Mouse (Mus musculus): ENCODE data around the gene Dhcr24. TPM values are rescaled to one million over a fixed set of nuclear protein-coding genes. Genes with fewer than 3 reads are reported as not detected.

Dhcr24 gene
- total RNA-seq, 1 experiment from 2014 or later: 110 TPM

DNA sequence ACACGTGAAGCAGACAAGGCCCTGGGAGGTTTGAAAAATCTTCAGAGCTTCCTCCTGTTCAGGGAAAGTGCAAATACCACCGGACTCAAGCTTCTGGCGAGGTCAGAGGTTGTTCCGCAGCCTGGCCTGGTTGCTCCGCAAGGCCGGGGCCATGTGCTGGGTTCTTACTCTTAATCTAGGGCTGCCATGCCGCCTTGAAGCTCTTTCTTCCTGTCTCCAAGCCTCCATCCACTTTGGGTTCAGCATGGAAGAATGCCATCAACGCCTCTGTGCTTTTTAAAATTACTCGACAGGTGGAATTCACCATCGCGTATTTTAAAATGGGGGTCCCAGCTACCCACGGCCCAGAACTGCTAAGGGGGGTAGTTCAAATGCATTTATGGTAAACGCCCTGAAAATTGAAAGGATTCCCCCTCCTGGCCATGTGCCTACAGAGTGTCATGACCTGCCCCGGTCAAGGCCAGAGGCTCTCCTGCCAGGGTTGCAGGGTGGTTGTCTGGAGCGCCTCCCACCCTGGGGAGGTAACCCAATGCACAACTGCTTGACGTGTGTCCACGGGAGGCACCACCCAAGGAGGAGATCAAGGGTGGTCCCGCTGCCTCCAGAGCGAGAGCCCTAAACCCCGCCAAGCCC, 509 bp upstream of the Dhcr24 start:
- DNase-seq: no peak

GRCm38 (mm10) chr4:106562006-106562405, 1.2 kb downstream of the Dhcr24 start:
- no peak for DNase-seq

DNA sequence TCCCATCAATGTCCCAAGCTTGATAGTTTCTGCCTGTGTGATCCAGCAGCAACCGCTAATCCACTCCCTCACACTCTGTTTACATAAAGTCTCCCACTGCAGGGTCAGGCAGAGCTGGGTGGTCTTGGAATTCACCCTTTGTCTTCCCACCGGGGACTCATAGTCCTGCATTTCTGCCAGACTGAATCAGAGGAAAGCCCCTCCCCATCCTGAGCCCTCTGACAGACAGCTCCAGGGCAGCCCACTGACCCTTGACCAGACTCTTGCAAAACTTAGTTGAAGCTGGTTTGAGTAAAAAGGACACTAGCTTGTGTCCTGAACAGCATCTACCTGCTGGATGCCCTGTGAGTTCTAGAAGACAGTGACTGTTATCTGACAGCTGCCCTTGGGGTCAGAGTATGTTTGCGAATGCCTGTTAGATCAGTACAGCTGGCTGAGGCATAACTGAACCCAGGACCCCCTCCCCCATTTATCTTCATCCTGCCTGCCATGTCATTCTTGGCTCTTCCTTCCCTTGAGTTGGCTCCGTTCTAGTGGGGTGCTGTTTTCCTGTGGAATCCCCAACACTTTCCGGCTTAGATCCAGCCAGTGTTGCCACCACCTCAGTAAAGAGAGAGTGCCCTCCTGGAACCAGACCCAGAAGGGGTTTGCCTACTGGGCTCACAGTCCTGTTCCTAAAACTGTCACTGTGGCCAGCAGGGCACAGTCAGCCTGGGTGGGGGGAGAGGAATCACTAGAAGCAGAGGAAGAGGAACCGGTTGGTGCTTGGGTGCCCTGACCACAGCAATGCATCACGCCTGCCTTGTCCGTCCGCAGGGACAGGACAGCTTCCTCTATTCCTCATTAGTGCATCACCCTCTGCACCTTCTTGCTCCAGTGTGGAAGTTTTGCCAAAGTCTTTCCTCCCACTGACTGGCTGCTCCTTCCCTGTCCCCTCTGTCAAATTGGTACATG, 2.3 kb downstream of the Dhcr24 start:
- DNase-seq: no peak

DNA sequence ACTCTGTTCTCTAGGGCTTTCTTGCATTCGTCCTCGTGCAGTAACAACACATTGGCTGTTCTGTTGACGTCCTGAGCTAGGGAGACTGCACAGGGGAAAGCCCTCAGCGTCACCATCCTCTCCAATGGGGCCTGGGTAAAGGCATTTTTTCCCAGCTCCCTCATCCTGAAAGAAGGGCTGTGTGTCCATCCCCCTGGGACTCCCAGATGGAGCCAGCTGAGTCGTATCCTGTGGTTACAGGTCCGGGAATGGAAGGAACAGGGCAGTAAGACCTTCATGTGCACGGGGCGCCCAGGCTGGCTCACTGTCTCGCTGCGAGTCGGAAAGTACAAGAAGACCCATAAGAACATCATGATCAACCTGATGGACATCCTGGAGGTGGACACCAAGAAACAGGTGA, 3.3 kb downstream of the Dhcr24 start:
- DNase-seq: no peak

DNA sequence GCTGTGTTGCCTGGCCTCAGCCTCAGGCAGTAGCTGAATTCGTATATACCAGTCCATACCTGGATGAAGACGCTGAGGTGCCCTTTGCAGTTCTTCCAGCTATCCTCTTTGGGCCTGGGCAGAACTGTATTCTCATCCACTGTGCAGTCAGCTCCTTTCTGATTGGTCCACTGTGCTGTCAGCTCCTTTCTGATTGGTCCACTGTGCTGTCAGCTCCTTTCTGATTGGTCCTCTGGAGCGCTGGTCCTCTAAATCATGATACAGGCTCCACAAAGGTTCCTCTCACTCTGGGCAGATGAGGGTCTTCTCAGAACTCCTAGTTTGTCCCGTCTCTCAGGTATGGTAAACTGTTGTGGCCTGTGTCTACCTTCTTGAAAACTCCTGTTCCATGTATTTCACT, 8.8 kb downstream of the Dhcr24 start:
- no peak for DNase-seq

- no peak for DNase-seq
These were observed 10.4 kb downstream of the Dhcr24 start for GRCm38 (mm10) chr4:106571081-106571724.

- DNase-seq: no peak
These were observed 14.2 kb downstream of the Dhcr24 start for GRCm38 (mm10) chr4:106575022-106575421.

- no peak for DNase-seq
These were observed 16.7 kb downstream of the Dhcr24 start for GRCm38 (mm10) chr4:106577511-106577910.

- DNase-seq: no peak
These were observed 20.5 kb downstream of the Dhcr24 start for GRCm38 (mm10) chr4:106581176-106581864.

DNA sequence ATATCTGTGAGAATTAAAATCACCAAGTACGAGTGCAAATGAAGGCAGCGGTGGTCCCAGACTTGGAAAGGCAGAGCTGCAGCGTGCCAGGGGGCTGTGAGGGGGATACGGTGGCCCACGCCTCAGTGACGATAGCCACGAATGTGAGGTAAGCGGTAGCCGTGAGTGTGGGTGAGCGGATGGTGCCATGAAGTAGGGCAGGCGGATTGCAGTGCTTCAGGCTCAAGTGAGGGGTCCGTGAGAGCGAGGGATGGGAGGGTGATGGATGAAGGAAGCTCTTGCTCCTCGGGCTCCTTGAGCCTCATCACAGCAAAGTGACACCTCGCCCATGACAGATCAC, 21.0 kb downstream of the Dhcr24 start:
- DNase-seq: no peak

DNA sequence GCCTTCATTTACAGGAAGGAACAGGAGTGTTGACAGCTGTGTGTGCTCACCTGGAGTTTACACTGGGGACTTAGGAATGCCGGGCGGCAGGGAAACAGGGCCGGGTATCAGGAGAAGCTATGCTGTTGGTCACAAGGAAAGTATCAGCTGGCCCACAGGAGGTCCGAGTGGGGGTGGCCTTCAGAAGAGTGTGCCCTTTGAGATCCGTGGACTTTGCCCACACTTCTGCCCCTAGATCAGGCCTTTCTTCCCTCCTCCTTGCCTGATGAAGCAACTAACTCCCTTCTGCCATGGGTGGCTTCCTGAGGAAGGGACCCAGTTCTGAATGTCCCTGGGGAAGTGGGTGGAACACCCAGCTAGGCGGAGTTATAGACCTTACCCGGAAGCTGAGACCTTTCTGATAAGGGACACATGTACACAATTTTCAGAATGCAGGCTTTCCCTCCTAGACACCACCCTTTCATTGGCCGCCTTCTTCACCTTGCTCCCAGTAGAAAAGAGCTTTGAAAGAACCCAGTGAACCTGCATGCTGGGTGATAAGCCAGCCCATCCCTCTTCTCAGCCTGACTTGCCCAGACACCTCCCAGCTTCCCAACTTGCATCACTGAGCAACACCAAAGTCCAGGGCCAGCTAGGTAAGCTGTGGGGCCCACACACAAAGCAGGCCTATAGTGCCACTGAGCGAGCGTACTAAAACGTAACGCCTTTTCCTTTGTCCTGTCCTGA, 21.8 kb downstream of the Dhcr24 start:
- no peak for DNase-seq

- DNase-seq: no peak
These were observed 23.8 kb downstream of the Dhcr24 start for GRCm38 (mm10) chr4:106584665-106585064.

- no peak for DNase-seq
These were observed 26.2 kb downstream of the Dhcr24 start for GRCm38 (mm10) chr4:106587075-106587474.

DNA sequence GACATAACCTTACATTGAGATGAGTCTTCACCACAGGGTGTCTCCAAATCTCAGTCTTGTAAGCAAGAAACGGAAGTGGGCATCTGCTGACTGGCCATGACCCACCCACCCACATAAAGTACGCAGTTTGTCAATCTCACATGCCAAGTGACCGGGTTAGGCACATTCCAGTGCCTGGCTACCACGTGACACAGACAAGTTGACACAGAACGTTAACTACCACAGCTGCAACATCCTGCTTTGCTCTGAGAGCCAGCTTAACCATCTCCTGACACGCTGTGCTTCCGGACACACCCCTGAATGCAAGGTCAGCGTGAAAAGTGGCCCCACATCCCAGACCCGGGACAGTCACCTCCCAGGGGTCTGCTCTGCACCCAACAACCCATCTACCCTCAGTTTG, 29.3 kb downstream of the Dhcr24 start:
- DNase-seq: no peak

DNA sequence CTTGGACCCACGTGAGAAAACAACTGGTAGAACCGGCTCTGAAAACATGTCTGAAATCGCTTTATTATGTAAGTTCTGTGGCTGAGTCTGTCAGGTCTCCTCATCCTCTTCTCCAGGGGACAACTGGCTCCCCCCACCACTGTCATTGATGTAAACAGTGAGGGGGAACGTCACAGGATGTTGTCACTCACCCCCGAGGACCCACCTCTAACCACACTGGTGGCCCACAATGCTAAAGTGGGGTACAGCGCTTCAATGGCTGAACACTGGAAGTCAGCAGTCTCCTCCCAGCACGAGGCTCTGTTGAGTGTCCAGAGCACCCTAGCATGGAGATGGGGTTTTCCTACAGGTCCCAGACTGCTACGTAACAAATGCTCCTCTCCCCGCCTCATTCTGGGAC, 30.0 kb downstream of the Dhcr24 start:
- no peak for DNase-seq

- DNase-seq: no peak
These were observed 32.8 kb downstream of the Dhcr24 start for GRCm38 (mm10) chr4:106593636-106594035.

GRCm38 (mm10) chr4:106596200-106596599, 35.4 kb downstream of the Dhcr24 start:
- no peak for DNase-seq

- no peak for DNase-seq
These were observed 36.2 kb downstream of the Dhcr24 start for GRCm38 (mm10) chr4:106597055-106597454.

DNA sequence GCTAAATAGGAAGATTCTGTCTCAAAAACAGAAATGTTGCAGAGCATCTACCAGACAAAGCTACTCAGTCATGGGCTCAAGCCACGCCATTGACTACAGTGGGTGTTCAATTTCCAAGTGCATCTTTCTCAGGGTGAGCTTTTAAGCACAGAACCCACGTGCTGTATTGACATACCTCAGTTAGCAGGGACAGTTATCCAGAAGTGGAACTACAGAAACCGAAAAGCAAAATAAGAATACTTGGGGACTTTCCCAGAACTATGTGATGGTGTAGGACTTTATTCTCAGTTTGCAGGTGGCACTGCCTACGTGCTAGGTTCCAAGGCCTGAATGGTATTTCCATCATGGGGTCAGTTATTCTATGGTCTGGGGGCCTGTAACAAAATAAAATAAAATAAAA, 36.9 kb downstream of the Dhcr24 start:
- DNase-seq: no peak

DNA sequence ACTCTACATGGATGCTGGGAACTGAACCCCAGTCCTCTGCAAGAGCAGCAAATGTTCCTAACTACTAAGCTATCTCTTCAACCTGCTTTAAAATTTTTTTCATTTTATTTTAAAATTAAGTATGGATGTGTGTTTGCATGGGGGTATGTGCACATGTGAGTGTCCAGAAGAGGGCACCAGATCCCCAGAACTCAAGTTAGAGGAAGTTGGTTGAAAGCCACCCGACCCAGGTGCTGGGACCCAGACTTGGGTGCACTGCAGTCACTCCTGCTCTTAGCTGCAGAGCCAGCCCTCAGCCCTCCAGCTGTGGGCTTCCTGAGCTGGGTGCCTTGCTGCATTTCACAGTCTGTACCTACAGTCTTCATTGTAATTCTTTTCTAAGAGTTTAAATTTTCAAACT, 38.6 kb downstream of the Dhcr24 start:
- DNase-seq: no peak

DNA sequence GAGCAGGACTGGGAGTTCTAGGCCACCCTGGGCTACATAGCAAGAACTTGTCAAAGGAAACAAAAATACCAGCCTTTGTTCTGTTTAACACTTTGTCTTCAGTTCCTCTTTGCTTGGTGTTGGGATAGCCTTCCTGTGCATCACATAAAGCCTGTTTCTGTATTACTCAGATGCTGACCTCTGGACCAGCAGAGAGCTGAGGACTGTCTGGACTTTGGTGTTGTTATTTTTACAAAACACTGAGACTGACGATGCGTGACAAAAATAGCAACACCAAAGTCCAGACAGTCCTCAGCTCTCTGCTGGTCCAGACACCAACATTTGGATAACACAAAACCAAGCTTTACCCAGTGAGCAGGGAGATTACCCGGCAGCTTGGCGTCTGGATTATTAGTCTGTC, 39.9 kb downstream of the Dhcr24 start:
- DNase-seq: no peak

Measured in adrenal gland, postnatal 14 days (tissue).